Mouse (Mus musculus) limb, embryonic 12.5 days (tissue): ENCODE measurements around the gene Olfr1298. TPM values are rescaled to one million over a fixed set of nuclear protein-coding genes. Genes with fewer than 3 reads are reported as not detected.

Source experiments
- ATAC-seq: fragments of 200-750 bp; cut with Nextera tagmentation; 2 replicates; pipeline ENCODE4 v1.8.0; 2017; ENCODE audit warnings: low read depth, moderate TSS enrichment; ENCODE audit not compliant: insufficient number of reproducible peaks, insufficient read depth, low FRiP score, low TSS enrichment
- H3K27ac ChIP-seq: fragments of 300-500 bp; sonication (generic); 2 replicates; pipeline ENCODE4 v1.5.1; 2016; ENCODE audit warnings: mild to moderate bottlenecking, moderate library complexity
- H3K27me3 ChIP-seq: fragments of 300-500 bp; sonication (generic); 2 replicates; pipeline ENCODE4 v1.6.1; 2016; ENCODE audit warnings: mild to moderate bottlenecking, moderate library complexity
- H3K36me3 ChIP-seq: fragments of 300-500 bp; sonication (generic); 2 replicates; pipeline ENCODE4 v1.6.1; 2016; ENCODE audit warnings: mild to moderate bottlenecking, moderate library complexity
- H3K4me1 ChIP-seq: fragments of 300-500 bp; sonication (generic); replicated peaks from 2 replicates; pipeline ENCODE4 v1.6.1; 2016
- H3K4me2 ChIP-seq: fragments of 300-500 bp; sonication (generic); 2 replicates; pipeline ENCODE4 v1.6.1; 2016; ENCODE audit warnings: mild to moderate bottlenecking, moderate library complexity
- H3K4me3 ChIP-seq: fragments of 300-500 bp; sonication (generic); replicated peaks from 2 replicates; pipeline ENCODE4 v1.5.1; 2016; ENCODE audit warnings: mild to moderate bottlenecking
- H3K9ac ChIP-seq: fragments of 300-500 bp; sonication (generic); replicated peaks from 2 replicates; pipeline ENCODE4 v1.6.1; 2016; ENCODE audit warnings: mild to moderate bottlenecking, moderate library complexity
- H3K9me3 ChIP-seq: fragments of 300-500 bp; sonication (generic); 2 replicates; pipeline ENCODE4 v1.6.1; 2016; ENCODE audit warnings: mild to moderate bottlenecking, moderate library complexity
- WGBS: fragments of 180-500 bp; shearing (Covaris S2); methylation state at CpG from one replicate; pipeline ENCODE4 v1.1.7; 2016; 5-methylcytosine and 5-hydroxymethylcytosine counted together
- polyA plus RNA-seq: library from polyadenylated mRNA; unstranded; fragments of >200 nt; fragmentation: Nextera tagmentation; extraction: Ambion mirVana; gene quantifications from 2 replicates; pipeline ENCODE4 v1.2.1, GENCODE M21; 2016

Olfr1298 gene
- polyA plus RNA-seq = not detected in 2 replicates

- no peak for ATAC-seq
- Histone ChIP-seq H3K4me1 (no peaks in the 10 kb centered on the region), H3K4me2 (no peak within 1 kb of the TSS), H3K4me3 (no peak within 1 kb of the TSS), H3K27me3 (no peaks in the 10 kb centered on the region), H3K9ac (no peak within 1 kb of the TSS), H3K9me3 (no peaks in the 10 kb centered on the region), H3K36me3 (no peaks in the 10 kb centered on the region), H3K27ac (no peak within 1 kb of the TSS)
- 77% methylated on average over 1 of the region's 1 CpGs for WGBS
Measured at GRCm38 (mm10) chr2:111649101-111649500, at the start of gene Olfr1298. Gene Olfr1298, minus strand, starts transcription at chr2:111649201.

- no peak for ATAC-seq
- WGBS = 77% methylated on average over 4 of the region's 4 CpGs
- no peak within 1 kb of the TSS for H3K4me3 ChIP-seq
Measured at GRCm38 (mm10) chr2:111661119-111661518, 12.1 kb upstream of the Olfr1298 start, which contains the start of gene Olfr1299. Gene Olfr1299, plus strand, starts transcription at chr2:111661419.

GRCm38 (mm10) chr2:111626397-111626796 is 22.6 kb downstream of the Olfr1298 start, which contains the start of gene Olfr1297:
Gene Olfr1297, minus strand, starts transcription at chr2:111626497.
- no peak for ATAC-seq
- Histone ChIP-seq H3K4me2 (no peak within 1 kb of the TSS), H3K9me3 (0 out of 2 replicates have a peak, but pooled peaks cover 5% of the 10 kb centered on the region), H3K4me1 (no peaks in the 10 kb centered on the region), H3K27ac (no peak within 1 kb of the TSS), H3K4me3 (no peak within 1 kb of the TSS), H3K9ac (no peak within 1 kb of the TSS), H3K27me3 (no peaks in the 10 kb centered on the region), H3K36me3 (no peaks in the 10 kb centered on the region)
- WGBS = 82% methylated on average over 1 of the region's 1 CpGs

More at GRCm38 (mm10) chr2:111661119-111661518, 12.1 kb upstream of the Olfr1298 start, which contains the start of gene Olfr1299:
- no peak within 1 kb of the TSS for H3K4me2 ChIP-seq
- no peak within 1 kb of the TSS for H3K9ac ChIP-seq
- no peaks in the 10 kb centered on the region for H3K27me3 ChIP-seq
- H3K4me1 ChIP-seq = no peaks in the 10 kb centered on the region
- no peak within 1 kb of the TSS for H3K27ac ChIP-seq
- H3K9me3 ChIP-seq = no peaks in the 10 kb centered on the region
- no peaks in the 10 kb centered on the region for H3K36me3 ChIP-seq

Other genes starting within 250 kb of the Olfr1298 start
- not detected in 2 replicates for gene Olfr1286, start 226.1 kb downstream of the Olfr1298 start, polyA plus RNA-seq
- not detected in 2 replicates for gene Olfr1287, start 200.1 kb downstream of the Olfr1298 start, polyA plus RNA-seq
- gene Olfr1288, start 175.1 kb downstream of the Olfr1298 start, polyA plus RNA-seq = not detected in 2 replicates
- gene Olfr1289, start 168.4 kb downstream of the Olfr1298 start, polyA plus RNA-seq = not detected in 2 replicates
- gene Olfr1290, start 155.4 kb downstream of the Olfr1298 start, polyA plus RNA-seq = not detected in 2 replicates
- gene Olfr1291-ps1, start 152.0 kb downstream of the Olfr1298 start, polyA plus RNA-seq = not detected in 2 replicates
- not detected in 2 replicates for gene Olfr1293-ps, start 124.0 kb downstream of the Olfr1298 start, polyA plus RNA-seq
- not detected in 2 replicates for gene Olfr1294, start 108.9 kb downstream of the Olfr1298 start, polyA plus RNA-seq
- gene Olfr1295, start 79.5 kb downstream of the Olfr1298 start, polyA plus RNA-seq = not detected in 2 replicates
- not detected in 2 replicates for gene Olfr1297, start 22.7 kb downstream of the Olfr1298 start, polyA plus RNA-seq
- gene Olfr1299, start 12.2 kb upstream of the Olfr1298 start, polyA plus RNA-seq = not detected in 2 replicates
- gene Olfr1301, start 101.8 kb upstream of the Olfr1298 start, polyA plus RNA-seq = not detected in 2 replicates
- gene Olfr1302, start 128.2 kb upstream of the Olfr1298 start, polyA plus RNA-seq = not detected in 2 replicates
- not detected in 2 replicates for gene Olfr1303, start 171.1 kb upstream of the Olfr1298 start, polyA plus RNA-seq
- not detected in 2 replicates for gene Olfr1305, start 227.9 kb upstream of the Olfr1298 start, polyA plus RNA-seq